Mouse (Mus musculus): ENCODE measurements around the gene Bpi.

- TF ChIP-seq CTCF (IDR thresholded peaks at IDR 0.05) (no peak), EP300 (IDR thresholded peaks at IDR 0.05) (no peak)
Measured at GRCm38 (mm10) chr2:158285655-158286054, 27.8 kb downstream of the Bpi start.

All from lung, postnatal 0 days (tissue).